Mouse (Mus musculus) heart, embryonic 10.5 days (tissue): Measurements from ENCODE around the gene Clcnkb. TPM values are rescaled to one million over a fixed set of nuclear protein-coding genes. Genes with fewer than 3 reads are reported as not detected.

Source experiments
- DNase-seq: peaks from one replicate; pipeline ENCODE4 v3.0.0-alpha.2; 2017; ENCODE audit warnings: low spot score
- H3K27ac ChIP-seq: fragments of 300-500 bp; sonication (generic); 2 replicates; pipeline ENCODE4 v1.5.1; 2016; ENCODE audit warnings: mild to moderate bottlenecking
- H3K27me3 ChIP-seq: fragments of 300-500 bp; sonication (generic); 2 replicates; pipeline ENCODE4 v1.6.1; 2016; ENCODE audit warnings: mild to moderate bottlenecking; ENCODE audit not compliant: poor library complexity, insufficient read depth, severe bottlenecking
- H3K36me3 ChIP-seq: fragments of 300-500 bp; sonication (generic); 2 replicates; pipeline ENCODE4 v1.6.1; 2016; ENCODE audit warnings: mild to moderate bottlenecking, moderate library complexity
- H3K4me1 ChIP-seq: fragments of 300-500 bp; sonication (generic); 2 replicates; pipeline ENCODE4 v1.6.1; 2016; ENCODE audit warnings: mild to moderate bottlenecking
- H3K4me3 ChIP-seq: fragments of 300-500 bp; sonication (generic); 2 replicates; pipeline ENCODE4 v1.5.1; 2016; ENCODE audit warnings: mild to moderate bottlenecking, moderate library complexity
- H3K9me3 ChIP-seq: fragments of 300-500 bp; sonication (generic); 2 replicates; pipeline ENCODE4 v1.6.1; 2016; ENCODE audit warnings: mild to moderate bottlenecking, moderate library complexity
- WGBS: fragments of 180-500 bp; shearing (Covaris S2); methylation state at CpG from one replicate; pipeline ENCODE4 v1.1.7; 2016; 5-methylcytosine and 5-hydroxymethylcytosine counted together
- polyA plus RNA-seq: library from polyadenylated mRNA; unstranded; fragments of >200 nt; fragmentation: Nextera tagmentation; extraction: Ambion mirVana; gene quantifications from 2 replicates; pipeline ENCODE4 v1.2.1, GENCODE M21; 2016

The Clcnkb gene
- polyA plus RNA-seq = 0.93 and 1.3 TPM in 2 replicates

GRCm38 (mm10) chr4:141415924-141416323 is at the start of gene Clcnkb:
TSS of gene Clcnkb (minus strand) at chr4:141416014.
- no peak for DNase-seq
- Histone ChIP-seq H3K4me3 (no peak within 1 kb of the TSS), H3K27me3 (0 out of 2 replicates have a peak, but pooled peaks cover 3% of the 10 kb centered on the region), H3K9me3 (no peaks in the 10 kb centered on the region), H3K36me3 (no peaks in the 10 kb centered on the region), H3K27ac (peak within 1 kb of the TSS; percentile 39; the same call in 1 of the 2 replicates), H3K4me1 (peaks cover 25% of the 10 kb centered on the region)
- WGBS = 61% methylated on average over 7 of the region's 7 CpGs

- H3K27ac ChIP-seq = no peak overlapping the region
- peaks cover 22% of the 10 kb centered on the region; the same call in 1 of the 2 replicates for H3K4me1 ChIP-seq
- peaks cover 90% of the 10 kb centered on the region for H3K36me3 ChIP-seq
- H3K27me3 ChIP-seq = no peaks in the 10 kb centered on the region
- DNase-seq = no peak
- H3K4me3 ChIP-seq = no peak overlapping the region
- 72% methylated on average over 16 of the region's 16 CpGs for WGBS
- H3K9me3 ChIP-seq = no peaks in the 10 kb centered on the region
Observed at GRCm38 (mm10) chr4:141464722-141465121, 48.9 kb upstream of the Clcnkb start.

- Histone ChIP-seq H3K27me3 (no peaks in the 10 kb centered on the region), H3K27ac (no peak overlapping the region), H3K4me1 (peaks cover 27% of the 10 kb centered on the region), H3K9me3 (no peaks in the 10 kb centered on the region), H3K36me3 (peaks cover 78% of the 10 kb centered on the region), H3K4me3 (no peak overlapping the region)
- DNase-seq = no peak
- 68% methylated on average over 14 of the region's 14 CpGs for WGBS
Observed at GRCm38 (mm10) chr4:141463472-141463871, 47.7 kb upstream of the Clcnkb start.

- Histone ChIP-seq H3K9me3 (no peaks in the 10 kb centered on the region), H3K27me3 (no peaks in the 10 kb centered on the region), H3K27ac (no peak overlapping the region), H3K36me3 (peaks cover 63% of the 10 kb centered on the region), H3K4me3 (no peak overlapping the region), H3K4me1 (peaks cover 36% of the 10 kb centered on the region)
- no peak for DNase-seq
- WGBS = 92% methylated on average over 12 of the region's 12 CpGs
Observed at GRCm38 (mm10) chr4:141461576-141461975, 45.8 kb upstream of the Clcnkb start.

GRCm38 (mm10) chr4:141461088-141461487 is 45.3 kb upstream of the Clcnkb start:
- Histone ChIP-seq H3K36me3 (peaks cover 61% of the 10 kb centered on the region), H3K9me3 (no peaks in the 10 kb centered on the region), H3K4me3 (no peak overlapping the region), H3K4me1 (peaks cover 36% of the 10 kb centered on the region), H3K27me3 (no peaks in the 10 kb centered on the region), H3K27ac (no peak overlapping the region; the same call in 1 of the 2 replicates)
- 73% methylated on average over 12 of the region's 12 CpGs for WGBS
- DNase-seq = no peak

- no peak overlapping the region for H3K4me3 ChIP-seq
Observed at GRCm38 (mm10) chr4:141460481-141460880, 44.7 kb upstream of the Clcnkb start.

GRCm38 (mm10) chr4:141459766-141460165 is 44.0 kb upstream of the Clcnkb start:
- no peak for DNase-seq
- no peak overlapping the region for H3K4me3 ChIP-seq
- no peak overlapping the region for H3K27ac ChIP-seq
- 90% methylated on average over 9 of the region's 9 CpGs for WGBS
- peaks cover 50% of the 10 kb centered on the region for H3K36me3 ChIP-seq
- H3K27me3 ChIP-seq = no peaks in the 10 kb centered on the region
- peaks cover 42% of the 10 kb centered on the region for H3K4me1 ChIP-seq
- H3K9me3 ChIP-seq = no peaks in the 10 kb centered on the region

More at GRCm38 (mm10) chr4:141460481-141460880, 44.7 kb upstream of the Clcnkb start:
- H3K27ac ChIP-seq = no peak overlapping the region
- peaks cover 40% of the 10 kb centered on the region for H3K4me1 ChIP-seq
- H3K27me3 ChIP-seq = no peaks in the 10 kb centered on the region
- H3K9me3 ChIP-seq = no peaks in the 10 kb centered on the region
- H3K36me3 ChIP-seq = peaks cover 54% of the 10 kb centered on the region
- WGBS = 93% methylated on average over 4 of the region's 4 CpGs
- no peak for DNase-seq

- WGBS = 82% methylated on average over 3 of the region's 3 CpGs
- H3K9me3 ChIP-seq = no peaks in the 10 kb centered on the region
- no peak for DNase-seq
- H3K4me3 ChIP-seq = no peak overlapping the region
- no peaks in the 10 kb centered on the region for H3K27me3 ChIP-seq
- peaks cover 45% of the 10 kb centered on the region for H3K4me1 ChIP-seq
- peaks cover 43% of the 10 kb centered on the region for H3K36me3 ChIP-seq
- 0 out of 2 replicates have a peak overlapping the region, but pooled peaks have one; percentile 17 for H3K27ac ChIP-seq
Observed at GRCm38 (mm10) chr4:141458888-141459287, 43.1 kb upstream of the Clcnkb start.

- H3K9me3 ChIP-seq = no peaks in the 10 kb centered on the region
- H3K4me1 ChIP-seq = peaks cover 39% of the 10 kb centered on the region
- no peak for DNase-seq
- no peaks in the 10 kb centered on the region for H3K27me3 ChIP-seq
- H3K4me3 ChIP-seq = no peak overlapping the region
- H3K27ac ChIP-seq = peak overlapping the region; percentile 53
- peaks cover 43% of the 10 kb centered on the region for H3K36me3 ChIP-seq
- 11% methylated on average over 7 of the region's 7 CpGs for WGBS
Observed at GRCm38 (mm10) chr4:141458236-141458635, 42.4 kb upstream of the Clcnkb start.

- no peaks in the 10 kb centered on the region for H3K9me3 ChIP-seq
- H3K27ac ChIP-seq = no peak overlapping the region
- WGBS = 94% methylated on average over 14 of the region's 14 CpGs
- no peak for DNase-seq
- H3K4me3 ChIP-seq = no peak overlapping the region
- H3K36me3 ChIP-seq = peaks cover 43% of the 10 kb centered on the region
- no peaks in the 10 kb centered on the region for H3K27me3 ChIP-seq
- peaks cover 29% of the 10 kb centered on the region for H3K4me1 ChIP-seq
Observed at GRCm38 (mm10) chr4:141456193-141456938, 40.6 kb upstream of the Clcnkb start.

GRCm38 (mm10) chr4:141455526-141455925 is 39.7 kb upstream of the Clcnkb start:
- Histone ChIP-seq H3K4me3 (no peak overlapping the region), H3K27ac (no peak overlapping the region), H3K27me3 (no peaks in the 10 kb centered on the region), H3K36me3 (peaks cover 49% of the 10 kb centered on the region), H3K9me3 (no peaks in the 10 kb centered on the region), H3K4me1 (peaks cover 26% of the 10 kb centered on the region)
- DNase-seq = no peak
- 84% methylated on average over 4 of the region's 4 CpGs for WGBS

GRCm38 (mm10) chr4:141454581-141455350 is 39.0 kb upstream of the Clcnkb start:
- Histone ChIP-seq H3K9me3 (no peaks in the 10 kb centered on the region), H3K27ac (no peak overlapping the region), H3K36me3 (peaks cover 50% of the 10 kb centered on the region), H3K4me1 (peaks cover 26% of the 10 kb centered on the region), H3K4me3 (no peak overlapping the region), H3K27me3 (no peaks in the 10 kb centered on the region)
- no peak for DNase-seq
- 73% methylated on average over 14 of the region's 14 CpGs for WGBS

GRCm38 (mm10) chr4:141451916-141452450 is 36.2 kb upstream of the Clcnkb start:
- Histone ChIP-seq H3K4me3 (no peak overlapping the region), H3K27me3 (no peaks in the 10 kb centered on the region), H3K27ac (no peak overlapping the region), H3K36me3 (peaks cover 75% of the 10 kb centered on the region), H3K4me1 (peaks cover 9% of the 10 kb centered on the region; the same call in 1 of the 2 replicates), H3K9me3 (no peaks in the 10 kb centered on the region)
- WGBS = 91% methylated on average over 9 of the region's 9 CpGs
- no peak for DNase-seq
